Mouse (Mus musculus) testis, adult 10 weeks (tissue): ENCODE data around the gene Olfr1444. TPM values are rescaled to one million over a fixed set of nuclear protein-coding genes. Genes with fewer than 3 reads are reported as not detected.

Experiments
- polyA plus RNA-seq: library from polyadenylated mRNA; stranded (reverse); fragments of 350-450 nt; fragmentation: Illumina TruSeq; extraction: RNeasy Lipid Tissue Mini Kit (QIAGEN cat#74804); gene quantifications from one replicate; pipeline ENCODE4 v1.2.3, GENCODE M21; 2014; ENCODE audit warnings: low read depth, low replicate concordance

Gene Olfr1444
- 1.5 TPM for polyA plus RNA-seq

DNA sequence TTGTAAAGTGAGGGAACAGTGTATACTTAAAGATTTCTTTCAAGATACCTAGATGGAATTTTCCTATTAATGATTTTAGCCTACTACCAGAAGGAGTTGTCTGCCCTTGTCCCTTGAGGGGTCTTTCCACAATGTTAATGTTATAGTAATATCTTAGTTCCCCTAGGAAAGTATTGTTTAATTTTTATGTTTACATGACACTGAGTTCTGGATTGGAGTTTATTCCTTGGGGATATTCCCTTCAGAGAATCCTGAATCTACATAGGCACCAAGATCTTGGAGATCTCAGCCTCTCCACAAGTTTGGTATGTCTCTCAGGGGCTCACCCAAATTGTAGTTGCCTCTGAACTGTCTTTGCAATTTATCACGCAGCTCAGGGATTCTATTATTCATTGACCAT is at the start of gene Olfr1444:
Gene Olfr1444 (plus strand): TSS at position 301 of the 400 bp plus-strand sequence.

DNA sequence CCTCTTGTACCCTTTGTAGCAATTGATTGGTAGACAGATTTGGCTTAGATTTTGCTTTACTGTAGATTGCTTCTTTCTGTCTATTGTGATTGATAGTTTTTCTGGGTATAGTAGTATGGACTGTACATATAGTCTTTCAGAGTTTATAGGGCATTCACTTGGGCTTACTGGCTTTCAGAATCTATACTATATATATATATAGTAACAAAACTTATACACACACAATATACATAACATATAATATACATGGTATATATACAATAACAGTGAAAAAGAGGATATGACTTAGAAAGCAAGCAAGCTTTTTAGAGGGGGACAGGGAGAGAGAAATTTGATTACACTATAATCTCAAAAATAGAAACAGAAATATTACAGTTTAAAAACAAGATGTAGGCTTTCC is 10.7 kb upstream of the Olfr1444 start, which contains the start of gene Gm5244:
Gene Gm5244 (plus strand): TSS at position 301 of the 400 bp plus-strand sequence.

DNA sequence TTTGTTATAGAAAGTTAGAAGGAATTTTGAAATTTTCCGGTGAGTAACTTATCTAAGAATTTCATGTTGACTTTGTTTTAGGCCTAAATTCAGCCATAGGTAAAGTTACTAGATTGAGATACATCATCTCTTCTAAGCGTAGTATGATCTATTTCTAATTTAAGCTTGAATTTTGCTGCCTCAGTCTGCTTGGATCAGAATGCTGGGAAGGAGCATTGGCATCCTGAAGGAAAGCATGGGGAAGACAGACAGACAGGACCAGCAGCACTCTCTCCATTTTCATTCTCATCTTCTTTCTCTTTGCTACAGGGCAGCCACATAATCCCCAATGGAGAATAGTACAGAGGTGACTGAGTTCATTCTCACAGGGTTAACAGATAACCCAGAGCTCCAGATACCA is 26.5 kb downstream of the Olfr1444 start, which contains the start of gene Olfr1445:
Gene Olfr1445 (plus strand): TSS at position 301 of the 400 bp plus-strand sequence.

DNA sequence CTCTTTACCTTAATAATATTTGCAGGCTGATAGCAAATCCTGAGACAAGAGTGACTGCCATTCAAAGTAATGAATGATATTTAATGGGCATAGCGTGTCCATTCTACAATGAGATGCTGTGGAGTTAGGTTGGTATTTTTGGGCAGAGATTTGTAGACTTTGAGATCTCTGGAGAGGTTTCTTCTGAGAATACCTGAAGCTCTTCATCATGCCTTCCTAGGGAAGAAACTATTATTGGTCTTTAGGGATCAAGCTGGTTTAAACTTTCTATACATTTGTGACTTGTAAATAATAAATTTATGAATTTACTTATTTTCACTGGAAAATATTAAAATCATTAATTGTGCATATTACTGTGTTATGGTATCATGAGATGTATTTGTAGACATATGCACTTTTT is 36.3 kb downstream of the Olfr1444 start, which contains the start of gene Olfr1446:
Gene Olfr1446 (minus strand): TSS at position 101 of the 400 bp plus-strand sequence.

DNA sequence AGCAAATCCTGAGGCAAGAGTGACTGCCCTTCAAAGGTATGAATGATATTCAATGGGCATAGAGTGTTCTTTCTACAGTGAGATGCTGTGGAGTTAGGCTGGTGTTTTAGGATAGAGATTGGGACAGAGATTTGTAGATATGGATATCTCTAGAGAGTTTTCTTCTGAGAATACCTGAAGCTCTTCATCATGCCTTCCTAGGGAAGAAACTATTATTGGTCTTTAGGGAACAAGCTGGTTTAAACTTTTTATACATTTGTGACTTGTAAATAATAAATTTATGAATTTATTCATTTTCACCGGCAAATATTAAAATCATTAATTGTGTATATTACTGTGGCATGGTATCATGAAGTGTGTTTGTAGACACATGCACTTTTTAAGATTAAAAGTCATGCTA is 46.6 kb downstream of the Olfr1444 start, which contains the start of gene Olfr1447:
Gene Olfr1447 (minus strand): TSS at position 101 of the 400 bp plus-strand sequence.

Other genes starting within 250 kb of the Olfr1444 start
- 0.48 TPM for gene Glyat, start 224.0 kb upstream of the Olfr1444 start, polyA plus RNA-seq
- not detected for gene Olfr1442, start 186.8 kb upstream of the Olfr1444 start, polyA plus RNA-seq
- not detected for gene Olfr1443, start 179.2 kb upstream of the Olfr1444 start, polyA plus RNA-seq
- 0.17 TPM for gene Keg1, start 161.5 kb upstream of the Olfr1444 start, polyA plus RNA-seq
- gene Cntf, start 91.7 kb upstream of the Olfr1444 start, polyA plus RNA-seq, result 4.7 TPM
- gene Zfp91, start 61.2 kb upstream of the Olfr1444 start, polyA plus RNA-seq, result 230 TPM
- gene Lpxn, start 61.1 kb upstream of the Olfr1444 start, polyA plus RNA-seq, result 24.7 TPM
- gene Gm5244, start 10.6 kb upstream of the Olfr1444 start, polyA plus RNA-seq, result not detected
- gene Olfr1445, start 26.6 kb downstream of the Olfr1444 start, polyA plus RNA-seq, result 1.5 TPM
- not detected for gene Olfr1446, start 36.2 kb downstream of the Olfr1444 start, polyA plus RNA-seq
- gene Olfr1447, start 46.5 kb downstream of the Olfr1444 start, polyA plus RNA-seq, result not detected
- not detected for gene Olfr1448, start 67.1 kb downstream of the Olfr1444 start, polyA plus RNA-seq
- gene Olfr1449, start 73.6 kb downstream of the Olfr1444 start, polyA plus RNA-seq, result not detected
- gene Olfr1450, start 93.0 kb downstream of the Olfr1444 start, polyA plus RNA-seq, result not detected
- gene Olfr1451, start 137.7 kb downstream of the Olfr1444 start, polyA plus RNA-seq, result not detected
- not detected for gene Olfr1453, start 171.0 kb downstream of the Olfr1444 start, polyA plus RNA-seq
- gene Olfr1454, start 203.3 kb downstream of the Olfr1444 start, polyA plus RNA-seq, result not detected
- gene Olfr1457, start 240.6 kb downstream of the Olfr1444 start, polyA plus RNA-seq, result not detected
- not detected for gene Olfr1458, start 249.5 kb downstream of the Olfr1444 start, polyA plus RNA-seq